Mouse (Mus musculus): ENCODE data around the gene Ugt1a10. TPM values are rescaled to one million over a fixed set of nuclear protein-coding genes. Genes with fewer than 3 reads are reported as not detected.

Gene Ugt1a10
- polyA plus RNA-seq, 2 experiments = not detected

DNA sequence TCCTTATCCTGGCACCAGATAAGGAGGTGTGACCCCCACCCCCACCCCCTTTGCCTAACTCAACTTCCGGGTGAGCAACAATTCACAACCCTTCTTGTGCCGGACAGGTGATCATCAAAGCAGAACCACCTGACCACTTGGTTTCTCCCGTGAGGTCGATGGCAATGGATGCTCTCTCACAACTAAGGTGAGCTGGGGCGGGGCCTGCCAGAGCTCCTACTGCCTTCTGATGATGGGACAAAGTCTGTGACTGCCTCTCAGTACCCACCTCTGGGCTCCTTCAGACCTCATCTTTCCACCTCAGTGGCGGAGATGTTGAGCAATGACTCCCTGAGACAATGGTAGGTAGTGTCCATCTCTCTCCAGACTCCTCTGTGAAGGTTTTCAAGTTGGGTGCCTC lies 190.7 kb downstream of the Ugt1a10 start:
- no peaks in the 10 kb centered on the region for H3K27me3 ChIP-seq (ENCODE audit: control insufficient read depth, insufficient read depth, low read length)
- no peak overlapping the region for H3K9ac ChIP-seq (replicated peaks)
- DNase-seq (ENCODE audit: low read depth in 3 of 3, low spot score in 3 of 3) = no peak
- no peak for ATAC-seq (ENCODE audit: insufficient read depth)
- H3K4me1 ChIP-seq (replicated peaks; ENCODE audit: control insufficient read depth in 2 of 2, insufficient read depth in 2 of 2, low read length in 1 of 2) = no peaks in the 10 kb centered on the region
- TF ChIP-seq EP300 (IDR thresholded peaks at IDR 0.05; ENCODE audit: low read depth) (no peak), CTCF (IDR thresholded peaks at IDR 0.05; ENCODE audit: low read depth) (no peak)
- H3K4me3 ChIP-seq (ENCODE audit: insufficient read depth in 1 of 2, low read depth in 2 of 2, low read length in 2 of 2) = no peak overlapping the region
- H3K27ac ChIP-seq = no peak overlapping the region
- no peak overlapping the region for H3K4me2 ChIP-seq (ENCODE audit: low read depth)
- peaks cover 12% of the 10 kb centered on the region for H3K9me3 ChIP-seq (ENCODE audit: control insufficient read depth, low read length)
- no peaks in the 10 kb centered on the region for H3K36me3 ChIP-seq (replicated peaks; ENCODE audit: control insufficient read depth, insufficient read depth, low read depth)
- WGBS (ENCODE audit: insufficient replicate concordance) = 58% methylated on average over 6 of the region's 6 CpGs

DNA sequence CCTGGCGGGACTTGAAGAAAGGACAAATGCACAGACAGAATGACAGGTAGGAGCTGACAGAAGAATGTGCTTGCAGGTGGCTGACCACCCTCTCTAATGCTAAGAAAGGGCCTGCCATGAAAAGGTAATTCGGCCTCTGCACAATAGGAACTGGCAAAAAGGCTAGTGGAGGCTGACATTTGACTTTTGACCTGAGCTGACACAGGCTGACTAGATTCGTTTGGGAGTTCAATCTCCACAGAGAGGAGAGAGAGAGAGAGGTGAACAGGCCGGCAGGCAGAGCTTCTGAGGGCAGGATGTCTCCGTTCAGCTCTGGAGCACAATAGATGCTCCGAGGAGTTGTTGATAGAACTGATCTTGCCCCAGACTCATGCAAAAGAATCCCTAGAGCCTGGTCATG lies 191.2 kb downstream of the Ugt1a10 start:
- DNase-seq (ENCODE audit: low read depth in 3 of 3, low spot score in 3 of 3) = no peak
- Histone ChIP-seq H3K9ac (replicated peaks) (no peak overlapping the region), H3K36me3 (replicated peaks; ENCODE audit: control insufficient read depth, insufficient read depth, low read depth) (no peaks in the 10 kb centered on the region), H3K4me3 (ENCODE audit: insufficient read depth in 1 of 2, low read depth in 2 of 2, low read length in 2 of 2) (no peak overlapping the region), H3K9me3 (ENCODE audit: control insufficient read depth, low read length) (peaks cover 11% of the 10 kb centered on the region), H3K4me1 (replicated peaks; ENCODE audit: control insufficient read depth in 2 of 2, insufficient read depth in 2 of 2, low read length in 1 of 2) (no peaks in the 10 kb centered on the region), H3K27ac (no peak overlapping the region), H3K27me3 (ENCODE audit: control insufficient read depth, insufficient read depth, low read length) (no peaks in the 10 kb centered on the region), H3K4me2 (ENCODE audit: low read depth) (no peak overlapping the region)
- ATAC-seq (ENCODE audit: insufficient read depth) = no peak
- 35% methylated on average over 6 of the region's 6 CpGs for WGBS (ENCODE audit: insufficient replicate concordance)
- TF ChIP-seq CTCF (IDR thresholded peaks at IDR 0.05; ENCODE audit: low read depth) = no peak
- no peak for TF ChIP-seq EP300 (IDR thresholded peaks at IDR 0.05; ENCODE audit: low read depth)

GRCm38 (mm10) chr1:88247660-88248059 lies 192.5 kb downstream of the Ugt1a10 start:
- no peak overlapping the region for H3K4me2 ChIP-seq (ENCODE audit: low read depth)
- peaks cover 6% of the 10 kb centered on the region for H3K9me3 ChIP-seq (ENCODE audit: control insufficient read depth, low read length)
- no peak overlapping the region for H3K4me3 ChIP-seq (ENCODE audit: insufficient read depth in 1 of 2, low read depth in 2 of 2, low read length in 2 of 2)
- H3K27ac ChIP-seq = no peak overlapping the region
- no peaks in the 10 kb centered on the region for H3K27me3 ChIP-seq (ENCODE audit: control insufficient read depth, insufficient read depth, low read length)
- TF ChIP-seq EP300 (IDR thresholded peaks at IDR 0.05; ENCODE audit: low read depth) (no peak), CTCF (IDR thresholded peaks at IDR 0.05; ENCODE audit: low read depth) (no peak)
- H3K36me3 ChIP-seq (replicated peaks; ENCODE audit: control insufficient read depth, insufficient read depth, low read depth) = no peaks in the 10 kb centered on the region
- WGBS (ENCODE audit: insufficient replicate concordance) = 36% methylated on average over 2 of the region's 2 CpGs
- DNase-seq (ENCODE audit: low read depth in 3 of 3, low spot score in 3 of 3) = no peak
- H3K9ac ChIP-seq (replicated peaks) = no peak overlapping the region
- ATAC-seq (ENCODE audit: insufficient read depth) = no peak
- no peaks in the 10 kb centered on the region for H3K4me1 ChIP-seq (replicated peaks; ENCODE audit: control insufficient read depth in 2 of 2, insufficient read depth in 2 of 2, low read length in 1 of 2)

DNA sequence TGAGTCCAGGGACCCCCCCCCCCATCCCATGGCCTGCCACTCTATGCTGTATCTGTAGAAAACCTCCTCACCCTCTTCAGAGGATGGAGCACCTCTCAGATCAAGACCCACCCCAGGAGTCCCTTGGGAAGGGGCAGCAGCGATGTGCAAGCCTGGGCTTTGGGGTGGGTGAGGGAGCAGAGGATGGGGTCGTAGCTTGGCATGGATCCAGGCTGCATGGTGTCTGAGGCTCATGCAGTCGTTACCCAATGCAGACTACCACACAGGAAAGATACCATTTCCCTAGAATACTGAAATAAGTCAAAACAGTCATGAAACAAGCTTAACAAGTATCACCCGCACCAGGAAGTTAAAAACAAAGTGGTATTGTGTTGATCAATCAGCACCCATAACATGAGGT lies 193.5 kb downstream of the Ugt1a10 start:
- no peak overlapping the region for H3K27ac ChIP-seq
- H3K4me1 ChIP-seq (replicated peaks; ENCODE audit: control insufficient read depth in 2 of 2, insufficient read depth in 2 of 2, low read length in 1 of 2) = peaks cover 0 to 2% of the 10 kb centered on the region in 2 experiments; a peak in 1 of 4 replicates
- H3K4me3 ChIP-seq (ENCODE audit: insufficient read depth in 1 of 2, low read depth in 2 of 2, low read length in 2 of 2) = no peak overlapping the region
- H3K27me3 ChIP-seq (ENCODE audit: control insufficient read depth, insufficient read depth, low read length) = no peaks in the 10 kb centered on the region
- DNase-seq (ENCODE audit: low read depth in 3 of 3, low spot score in 3 of 3) (no peak), ATAC-seq (ENCODE audit: insufficient read depth) (no peak)
- no peak overlapping the region for H3K9ac ChIP-seq (replicated peaks)
- H3K4me2 ChIP-seq (ENCODE audit: low read depth) = no peak overlapping the region
- H3K36me3 ChIP-seq (replicated peaks; ENCODE audit: control insufficient read depth, insufficient read depth, low read depth) = no peaks in the 10 kb centered on the region
- 50% methylated on average over 4 of the region's 4 CpGs for whole genome bisulfite sequencing (ENCODE audit: insufficient replicate concordance)
- TF ChIP-seq EP300 (IDR thresholded peaks at IDR 0.05; ENCODE audit: low read depth) (no peak), CTCF (IDR thresholded peaks at IDR 0.05; ENCODE audit: low read depth) (no peak)
- peaks cover 3% of the 10 kb centered on the region for H3K9me3 ChIP-seq (ENCODE audit: control insufficient read depth, low read length)

DNA sequence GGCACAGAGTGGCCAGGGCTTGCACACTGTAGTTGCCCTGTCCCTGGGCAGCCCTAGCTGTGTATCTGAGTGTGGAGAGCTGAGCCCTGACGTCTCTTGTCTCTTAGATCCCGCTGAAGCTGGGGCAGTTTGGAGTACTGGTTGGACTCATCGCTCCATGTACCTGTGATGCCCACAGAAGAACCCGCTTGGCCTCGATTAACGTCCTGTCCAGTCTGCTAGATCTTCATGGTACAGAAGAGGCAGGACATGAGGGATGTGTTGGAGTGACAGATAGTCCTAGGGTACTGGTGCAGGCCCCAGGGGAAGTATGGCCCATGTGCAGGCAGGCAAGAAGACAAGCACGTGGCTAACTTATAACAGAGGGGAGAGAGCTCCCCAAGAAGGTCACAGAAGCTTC lies 194.4 kb downstream of the Ugt1a10 start:
- no peak for DNase-seq (ENCODE audit: low read depth in 3 of 3, low spot score in 3 of 3)
- Histone ChIP-seq H3K9me3 (ENCODE audit: control insufficient read depth, low read length) (peaks cover 3% of the 10 kb centered on the region), H3K4me3 (ENCODE audit: insufficient read depth in 1 of 2, low read depth in 2 of 2, low read length in 2 of 2) (no peak overlapping the region), H3K27ac (no peak overlapping the region), H3K36me3 (replicated peaks; ENCODE audit: control insufficient read depth, insufficient read depth, low read depth) (no peaks in the 10 kb centered on the region), H3K4me2 (ENCODE audit: low read depth) (no peak overlapping the region), H3K9ac (replicated peaks) (no peak overlapping the region), H3K4me1 (replicated peaks; ENCODE audit: control insufficient read depth in 2 of 2, insufficient read depth in 2 of 2, low read length in 1 of 2) (peaks cover 0 to 2% of the 10 kb centered on the region in 2 experiments; a peak in 1 of 4 replicates), H3K27me3 (ENCODE audit: control insufficient read depth, insufficient read depth, low read length) (no peaks in the 10 kb centered on the region)
- TF ChIP-seq EP300 (IDR thresholded peaks at IDR 0.05; ENCODE audit: low read depth) = no peak
- no peak for TF ChIP-seq CTCF (IDR thresholded peaks at IDR 0.05; ENCODE audit: low read depth)
- 59% methylated on average over 7 of the region's 7 CpGs for WGBS (ENCODE audit: insufficient replicate concordance)
- no peak for ATAC-seq (ENCODE audit: insufficient read depth)
